Mouse (Mus musculus) thymus, adult 2 months (tissue): ENCODE measurements around the gene Myo15b.

Experiments
- CTCF ChIP-seq: fragments of 200-500 bp; IDR thresholded peaks from 2 replicates; pipeline ENCODE4 v1.5.1; 2012; ENCODE audit warnings: mild to moderate bottlenecking, control low read depth, low read length, moderate library complexity, borderline replicate concordance; ENCODE audit not compliant: control insufficient read depth, poor library complexity, insufficient read depth; ENCODE audit errors: extremely low read depth
- POLR2A ChIP-seq: fragments of 200-500 bp; IDR thresholded peaks from 2 replicates; pipeline ENCODE4 v1.6.1; 2012; ENCODE audit warnings: mild to moderate bottlenecking, low read length, control low read depth, moderate library complexity; ENCODE audit not compliant: control insufficient read depth, poor library complexity, insufficient read depth; ENCODE audit errors: extremely low read depth

DNA sequence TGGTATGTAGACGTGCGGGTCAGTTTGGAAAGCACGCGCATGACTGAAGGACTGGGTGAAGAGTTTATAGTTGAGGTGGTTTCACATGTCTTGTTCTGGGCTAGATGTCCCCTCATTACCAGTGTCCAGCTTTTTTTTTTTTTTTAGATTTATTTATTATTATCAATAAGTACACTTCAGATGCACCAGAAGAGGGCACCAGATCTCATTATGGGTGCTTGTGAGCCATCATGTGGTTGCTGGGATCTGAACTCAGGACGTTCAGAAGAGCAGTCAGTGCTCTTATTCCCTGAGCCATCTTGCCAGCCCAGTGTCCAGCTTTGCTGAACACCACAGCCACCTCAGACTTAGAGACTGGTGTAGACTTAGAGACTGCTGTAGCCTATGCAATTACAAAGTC is 40.9 kb upstream of the Myo15b start:
- TF ChIP-seq CTCF (no peak), POLR2A (no peak)
